Mouse (Mus musculus) left cerebral cortex, postnatal 36 days (tissue): ENCODE results near the gene Pms2. TPM values are rescaled to one million over a fixed set of nuclear protein-coding genes. Genes with fewer than 3 reads are reported as not detected.
A peak's percentile ranks its signal among the peaks of the same experiment; 100 is the strongest.

Experiments used
- DNase-seq, 2 experiments: peaks; one replicate each; pipeline ENCODE4 v3.0.0; 2021 to 2022; ENCODE audit warnings: low spot score in 2 of 2, mixed read lengths in 1 of 2
- intact Hi-C: fragments of 180-260 bp; cut with DNase I; formaldehyde crosslinking; loops from one replicate; pipeline ENCODE4 v1.15.1; 2025
- total RNA-seq, 2 experiments: library from RNA; stranded (reverse); gene quantifications; 2 replicates each; pipeline ENCODE4 v1.2.3; 2021

The Pms2 gene
- total RNA-seq, 2 experiments from 2014 or later = 17.4 to 18.1 TPM

DNA sequence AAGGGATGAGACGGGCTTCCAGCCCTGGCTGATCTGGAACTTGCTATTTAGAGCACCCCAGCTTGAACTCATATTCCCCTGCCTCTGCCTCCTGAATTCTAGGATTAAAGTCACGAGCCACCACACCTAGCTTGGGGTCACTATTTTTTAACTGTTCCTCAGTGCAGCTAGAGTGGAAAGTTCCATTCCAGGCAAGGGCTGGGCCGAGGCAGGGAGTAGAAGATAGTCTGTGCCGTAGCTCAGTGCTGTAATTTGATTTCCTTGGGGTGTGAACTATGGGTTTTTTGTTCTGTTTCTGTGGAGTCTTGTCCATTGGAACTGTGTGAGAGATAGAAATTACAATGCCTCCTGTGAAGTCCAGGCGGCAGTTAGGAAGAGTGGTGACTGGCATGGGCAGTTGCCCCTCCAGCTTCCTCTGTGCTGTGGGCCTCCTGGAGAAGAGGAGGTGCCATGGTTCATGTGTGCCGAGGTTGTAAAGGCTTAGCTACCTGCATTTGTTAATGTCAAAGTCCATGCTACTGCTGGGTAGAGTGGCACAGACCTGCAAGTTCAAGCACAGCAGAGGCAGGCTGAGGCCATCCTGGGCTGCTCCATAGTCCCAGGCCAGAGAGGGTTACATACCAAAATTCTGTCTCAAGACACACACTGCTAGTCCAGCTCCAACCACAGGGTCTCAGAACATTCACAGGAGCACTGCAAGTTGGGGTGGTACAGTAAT is 22.3 kb downstream of the Pms2 start:
- no peak for DNase-seq
- intact Hi-C loops = no loop called here

- DNase-seq = no peak
These were observed 23.1 kb downstream of the Pms2 start, which contains the start of gene Rsph10b for GRCm38 (mm10) chr5:143932831-143933230. Rsph10b (plus strand) TSS chr5:143933035.

GRCm38 (mm10) chr5:143933414-143933813 is 23.6 kb downstream of the Pms2 start:
- intact Hi-C loops = no loop called here
- DNase-seq = no peak

More at GRCm38 (mm10) chr5:143932831-143933230, 23.1 kb downstream of the Pms2 start, which contains the start of gene Rsph10b:
- intact Hi-C loops = no loop called here

GRCm38 (mm10) chr5:143933875-143934274 is 24.1 kb downstream of the Pms2 start:
- no peak for DNase-seq
- intact Hi-C loops = no loop called here

- no peak for DNase-seq
- intact Hi-C loops = no loop called here
These were observed 26.4 kb downstream of the Pms2 start for GRCm38 (mm10) chr5:143936156-143936555.

GRCm38 (mm10) chr5:143941588-143941987 is 31.8 kb downstream of the Pms2 start:
- intact Hi-C loops = loop anchor here (5.0 kb wide), 1 partner anchor 141 kb away; no protein-coding TSS in a partner anchor
- DNase-seq = no peak

- intact Hi-C loops = loop anchor here (5.0 kb wide), 1 partner anchor 139 kb away; no protein-coding TSS in a partner anchor
- DNase-seq = peak; percentile 79 to 84
These were observed 33.7 kb downstream of the Pms2 start for GRCm38 (mm10) chr5:143943231-143944125.

- intact Hi-C loops = no loop called here
- DNase-seq = no peak
These were observed 38.6 kb downstream of the Pms2 start for GRCm38 (mm10) chr5:143948361-143948760.

DNA sequence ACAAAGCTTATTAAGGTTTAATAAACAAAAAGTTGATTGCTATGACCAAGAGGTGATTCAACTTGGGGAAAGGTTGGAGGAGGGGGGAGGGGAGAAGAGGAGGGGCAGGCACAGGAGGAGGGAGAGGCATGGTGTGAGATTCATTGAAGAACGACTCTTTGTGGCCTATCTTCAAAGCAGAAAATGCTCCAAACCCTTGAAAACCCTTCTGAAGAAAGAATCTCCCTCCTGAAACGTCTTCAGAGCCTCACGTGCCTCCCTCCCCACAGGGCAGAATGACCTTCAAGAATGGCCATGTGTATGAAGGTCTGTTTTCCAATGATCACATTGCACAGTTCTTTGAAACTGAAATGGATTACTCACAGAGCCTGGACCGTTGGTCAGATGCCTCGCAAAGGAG is 40.3 kb downstream of the Pms2 start:
- intact Hi-C loops = no loop called here
- DNase-seq = no peak

DNA sequence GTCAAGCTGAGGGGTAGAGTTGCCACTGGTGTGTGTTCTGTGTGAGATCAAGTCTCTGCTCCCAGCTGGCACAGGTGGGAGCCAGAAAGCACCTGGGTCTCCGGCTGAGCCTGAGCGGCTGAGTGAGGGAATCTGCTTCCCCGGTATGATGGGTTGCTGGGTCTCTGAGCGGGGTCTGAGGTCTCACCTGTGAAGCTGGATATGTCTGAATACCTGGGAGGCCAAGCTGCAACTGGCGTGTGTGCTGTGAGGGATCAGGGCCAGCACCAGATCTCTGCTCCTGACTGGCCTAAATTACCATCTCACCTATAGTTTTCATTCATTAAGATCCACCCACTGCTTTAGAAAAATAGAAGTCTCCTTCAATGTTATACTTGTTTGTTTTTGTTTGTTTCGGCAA is 47.3 kb downstream of the Pms2 start:
- no peak for DNase-seq
- intact Hi-C loops = no loop called here

- intact Hi-C loops = no loop called here
- DNase-seq = no peak
These were observed 49.8 kb downstream of the Pms2 start for GRCm38 (mm10) chr5:143959551-143959950.

DNA sequence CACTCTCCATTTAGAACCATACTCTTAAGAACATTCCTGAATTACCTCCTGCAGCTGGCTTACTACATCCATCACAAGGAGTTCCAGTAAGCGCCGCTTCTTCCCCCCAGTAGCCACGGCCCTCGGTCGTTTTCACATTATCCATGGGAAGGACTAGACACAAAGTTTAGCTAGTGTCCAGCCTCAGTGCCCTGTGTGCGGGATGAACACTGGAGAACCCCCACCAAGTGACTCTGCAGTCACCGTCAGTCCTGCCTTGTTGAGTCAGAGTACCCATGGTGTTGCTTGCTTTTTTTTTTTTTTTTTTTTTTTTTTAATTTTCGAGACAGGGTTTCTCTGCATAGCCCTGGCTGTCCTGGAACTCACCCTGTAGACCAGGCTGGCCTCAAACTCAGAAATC is 51.4 kb downstream of the Pms2 start:
- intact Hi-C loops = no loop called here
- no peak for DNase-seq

- intact Hi-C loops = no loop called here
- DNase-seq = no peak
These were observed 56.0 kb downstream of the Pms2 start for GRCm38 (mm10) chr5:143965586-143966345.

DNA sequence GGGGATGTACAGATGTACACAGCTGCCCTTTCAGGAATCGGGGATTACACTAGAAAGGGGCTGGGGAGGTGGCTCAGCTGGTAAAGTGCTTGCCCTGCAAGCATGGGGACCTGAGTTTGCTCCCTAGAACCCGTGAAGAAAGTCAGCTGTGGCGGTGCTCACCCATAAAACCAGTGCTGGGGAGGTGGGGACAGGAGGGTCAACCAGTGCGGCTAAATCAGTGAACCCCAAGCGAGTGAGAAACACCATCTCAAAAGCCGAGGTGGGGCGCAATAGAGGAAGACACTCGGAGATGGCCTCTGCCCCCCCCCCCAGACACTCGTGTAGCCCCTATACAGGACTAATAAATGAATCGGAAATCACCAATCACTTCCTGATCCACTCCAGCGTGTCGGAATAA is 56.9 kb downstream of the Pms2 start:
- intact Hi-C loops = no loop called here
- no peak for DNase-seq

DNA sequence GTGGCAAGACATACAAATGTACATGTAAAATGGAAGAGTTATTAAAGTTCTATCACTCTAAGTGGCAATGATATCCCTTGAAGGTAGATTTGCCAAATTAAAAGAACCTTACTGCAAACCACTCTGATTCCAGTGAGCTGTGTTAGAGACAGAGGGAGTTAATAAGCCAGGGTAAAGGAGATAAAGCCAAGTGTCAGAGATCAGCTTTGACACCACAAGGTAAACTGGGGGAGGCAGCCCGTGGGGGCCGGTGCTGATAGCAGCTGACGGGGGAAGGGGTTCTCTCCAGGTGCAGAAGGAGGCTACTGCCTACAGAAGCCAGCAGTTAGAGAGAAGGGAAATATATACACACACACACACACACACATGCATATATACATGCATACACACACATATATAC is 62.9 kb downstream of the Pms2 start:
- DNase-seq = no peak
- intact Hi-C loops = no loop called here

- intact Hi-C loops = no loop called here
- DNase-seq = peak; percentile 46 to 58
These were observed 65.3 kb downstream of the Pms2 start for GRCm38 (mm10) chr5:143974931-143975630.

GRCm38 (mm10) chr5:143975631-143975933 is 65.8 kb downstream of the Pms2 start:
- intact Hi-C loops = no loop called here
- DNase-seq = no peak

DNA sequence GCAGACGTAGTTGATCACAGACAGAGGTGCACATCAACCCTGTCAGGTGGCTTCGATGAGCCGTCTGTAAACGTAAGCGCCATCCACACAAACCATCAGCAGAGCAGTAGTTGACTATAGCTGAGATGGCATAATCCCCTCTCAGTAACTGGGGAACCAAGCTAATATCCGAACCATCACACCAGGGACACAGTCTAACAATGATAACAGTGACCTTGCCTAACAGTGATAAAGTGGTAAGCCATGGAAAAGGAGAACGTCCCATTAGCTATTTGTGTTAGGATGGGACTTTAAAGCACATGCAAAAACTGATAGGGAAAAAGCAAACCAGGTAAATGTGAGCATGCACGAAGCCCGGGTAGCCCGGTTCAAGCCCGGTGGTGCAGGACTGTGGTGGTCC is 66.5 kb downstream of the Pms2 start:
- intact Hi-C loops = no loop called here
- no peak for DNase-seq

DNA sequence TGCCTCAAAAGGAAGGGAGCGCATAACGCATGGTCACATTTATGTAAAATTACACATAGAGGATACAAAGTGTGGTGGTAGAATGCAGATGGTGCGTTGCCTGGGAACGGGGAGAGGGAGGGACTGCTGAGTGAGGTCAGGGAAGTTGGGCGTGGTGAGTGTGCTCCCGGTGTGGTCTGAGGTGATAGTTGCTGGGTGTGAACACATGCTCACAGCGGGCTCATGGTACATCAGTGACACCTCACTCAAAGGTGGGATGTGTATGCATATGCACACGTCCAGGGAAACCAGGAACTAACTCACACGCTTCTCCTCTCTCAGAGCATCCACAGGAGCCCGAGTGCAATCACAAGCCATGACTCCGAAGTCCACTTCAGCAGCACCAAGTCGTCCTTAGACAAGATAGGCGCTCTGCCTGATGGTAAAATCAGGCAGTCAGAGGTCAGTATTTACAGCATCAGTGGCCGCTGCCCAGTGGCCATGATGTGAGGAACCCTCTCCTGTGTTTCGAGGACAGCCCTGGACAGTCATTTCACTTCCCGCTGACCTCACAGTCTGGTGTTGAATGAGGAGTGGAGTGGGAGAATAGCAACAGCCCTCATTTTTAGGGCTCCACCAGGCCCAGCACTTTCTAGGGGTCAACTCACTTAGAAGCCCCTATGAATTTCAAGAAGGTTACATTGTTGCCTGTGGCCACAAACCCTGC is 67.1 kb downstream of the Pms2 start:
- intact Hi-C loops = no loop called here
- DNase-seq = no peak
